Mouse (Mus musculus) heart, adult 18-20 months (tissue): ENCODE measurements at regions not wholly inside any gene's neighbourhood (a gene's known extent, or its start where the extent isn't known, plus 50 kb on each side); places are given as distances from the start of the nearest gene placed in this dataset.

ENCODE experiments used
- DNase-seq, 2 experiments: peaks; one replicate each; pipeline ENCODE4 v3.0.0; 2021 to 2022; ENCODE audit warnings: mixed read lengths in 1 of 2

- no peak for DNase-seq
Measured at GRCm38 (mm10) chr6:118330496-118330895, 88.8 kb downstream of the Bms1 start.

DNA sequence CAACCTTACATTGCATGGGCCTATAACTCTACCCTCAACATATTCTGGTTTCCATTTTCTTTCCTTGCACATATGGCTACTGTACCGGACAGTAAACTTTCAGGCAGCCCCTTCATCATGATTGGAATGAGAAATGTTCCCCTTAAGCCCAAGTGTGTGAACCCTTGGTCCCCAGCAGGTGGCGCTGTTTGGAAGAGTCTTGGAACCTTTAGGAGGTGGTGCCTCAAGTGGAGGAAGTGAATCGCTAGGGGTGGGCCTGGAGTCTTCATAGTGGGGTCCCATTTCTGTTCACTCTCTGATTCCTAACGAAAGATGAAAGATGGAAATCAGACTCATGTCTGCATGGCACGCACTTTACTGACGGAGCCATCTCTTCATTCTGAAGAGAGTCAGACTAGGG is 91.8 kb downstream of the Bms1 start:
- no peak for DNase-seq

GRCm38 (mm10) chr6:118325681-118326080 is 93.6 kb downstream of the Bms1 start:
- peak in 1 of 2 experiments; percentile 21 for DNase-seq

- peak; percentile 75 to 88 for DNase-seq
Measured at GRCm38 (mm10) chr6:118324559-118324958, 94.7 kb downstream of the Bms1 start.

- peak; percentile 46 to 80 for DNase-seq
Measured at GRCm38 (mm10) chr6:118323052-118323451, 96.2 kb downstream of the Bms1 start.

DNA sequence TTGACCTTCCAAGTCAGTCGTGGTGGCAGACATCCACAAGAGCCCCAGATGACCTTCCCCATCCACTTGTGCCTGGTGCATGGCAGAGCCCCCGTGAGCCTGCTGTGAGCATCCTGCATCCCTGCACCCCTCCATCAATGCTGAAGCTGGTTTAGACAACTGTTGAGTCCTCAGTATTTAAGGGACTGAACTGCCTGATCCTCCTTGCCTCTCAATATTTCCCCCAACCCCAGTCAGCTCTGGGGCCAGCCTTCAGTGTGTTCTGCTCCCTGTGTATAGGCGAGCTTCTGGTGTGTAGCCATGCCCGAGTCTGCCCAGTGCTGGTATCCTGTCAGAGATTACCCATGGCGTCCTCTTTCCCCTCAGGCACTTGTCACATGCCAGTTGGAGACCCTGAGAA is 96.6 kb downstream of the Bms1 start:
- DNase-seq: peak; percentile 4 to 15

DNA sequence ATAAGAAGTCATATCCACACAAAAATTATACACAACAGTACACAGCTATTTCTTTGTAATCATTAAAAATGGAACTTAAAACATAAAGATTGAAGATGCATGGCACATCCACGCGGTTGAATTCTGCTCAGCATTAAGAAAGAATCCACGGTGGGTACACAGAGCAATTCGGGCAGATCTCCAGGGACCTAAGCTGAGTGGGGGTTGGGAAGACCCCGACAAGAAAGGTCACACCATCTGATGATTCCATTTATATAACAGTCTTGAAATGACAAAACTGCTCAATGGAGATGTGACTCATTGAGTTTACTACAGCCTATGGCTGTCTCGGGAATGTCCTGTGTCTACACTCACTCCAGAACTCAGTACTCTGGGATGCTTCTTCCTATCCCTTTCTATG is 97.2 kb downstream of the Bms1 start:
- no peak for DNase-seq

- DNase-seq: peak; percentile 15 to 50
Measured at GRCm38 (mm10) chr6:118320021-118320525, 99.2 kb downstream of the Bms1 start.

DNA sequence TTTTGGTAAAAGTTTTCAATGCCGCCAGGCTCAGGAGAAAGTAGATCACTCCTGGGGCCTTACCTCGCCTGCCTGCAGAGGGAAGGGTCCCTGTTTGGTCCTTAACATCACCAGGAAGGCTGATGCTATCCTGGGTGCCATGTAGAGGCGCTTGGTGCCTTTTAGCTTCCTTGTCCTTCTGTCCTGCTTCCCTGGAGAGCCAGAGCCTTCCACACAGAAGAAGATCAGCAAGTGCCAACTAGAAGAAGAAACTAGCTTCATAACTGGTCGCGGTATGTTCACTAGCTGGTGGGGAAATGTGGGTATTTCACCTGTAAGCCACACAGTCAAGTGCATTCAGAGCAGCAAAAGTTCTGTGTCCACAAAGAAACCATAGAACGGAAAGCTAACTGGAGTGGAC is 103.4 kb downstream of the Bms1 start:
- no peak for DNase-seq

DNA sequence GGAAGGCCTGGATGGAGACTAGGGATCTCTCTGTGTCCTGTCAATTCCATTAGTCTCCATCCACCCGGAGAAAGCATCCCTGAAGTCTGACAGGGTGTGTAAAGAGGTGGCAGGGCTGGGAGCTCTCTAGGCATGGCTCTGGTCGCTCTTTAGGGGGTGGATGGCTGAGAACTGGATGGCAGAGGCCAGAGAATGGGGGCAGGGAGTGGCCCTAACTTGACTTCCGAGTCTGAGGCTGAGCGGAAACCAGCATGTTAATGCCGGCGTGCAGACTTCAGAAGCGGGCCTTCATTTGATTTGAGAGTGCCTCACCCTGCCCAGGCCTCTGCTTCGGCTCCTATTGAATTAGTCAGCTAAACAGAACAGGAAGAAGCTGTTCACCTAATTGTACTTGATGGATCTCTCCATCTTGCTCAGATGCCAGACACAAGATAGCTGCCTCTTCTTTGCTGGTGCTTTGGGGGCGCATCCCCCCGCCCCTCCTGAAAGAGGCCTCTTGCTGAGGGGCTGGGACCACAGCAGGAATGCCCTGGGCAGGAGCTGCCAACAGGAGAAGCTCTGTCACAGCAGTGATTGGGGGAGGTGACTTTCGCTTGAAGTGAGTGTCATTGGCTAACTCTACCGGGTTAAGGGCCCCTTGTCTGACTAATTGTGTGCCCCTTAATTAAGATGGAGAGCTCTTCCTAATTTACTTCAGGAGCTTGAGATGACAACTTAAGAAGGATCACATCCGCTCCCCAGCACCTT is 104.2 kb downstream of the Bms1 start:
- no peak for DNase-seq

- DNase-seq: no peak
Measured at GRCm38 (mm10) chr6:118311081-118311480, 108.2 kb downstream of the Bms1 start.

DNA sequence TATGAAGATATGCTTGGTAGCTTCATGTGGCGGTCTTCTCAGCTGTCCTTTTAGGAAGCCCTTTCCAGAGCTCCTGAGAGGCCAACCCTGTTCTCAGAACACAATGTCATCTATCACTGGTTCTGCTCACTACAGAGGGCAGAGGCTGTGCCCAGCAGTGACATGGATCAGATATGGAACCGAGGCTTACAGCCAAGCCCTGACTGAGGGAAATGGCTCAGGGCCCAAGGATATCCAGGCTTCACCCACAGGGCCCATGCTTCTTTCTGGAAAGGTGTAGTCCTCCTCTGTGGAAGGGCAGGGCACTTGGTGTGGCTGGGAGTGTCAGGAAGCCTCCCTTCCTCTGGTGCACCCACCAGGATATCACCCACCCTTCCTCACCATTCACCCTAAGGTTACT is 109.4 kb downstream of the Bms1 start:
- DNase-seq: peak; percentile 54 to 72

- DNase-seq: no peak
Measured at GRCm38 (mm10) chr6:118308586-118308985, 110.7 kb downstream of the Bms1 start.

- no peak for DNase-seq
Measured at GRCm38 (mm10) chr6:118307481-118307880, 110.0 kb upstream of the Ret start.

GRCm38 (mm10) chr6:118305209-118305608 is 107.7 kb upstream of the Ret start:
- DNase-seq: no peak

DNA sequence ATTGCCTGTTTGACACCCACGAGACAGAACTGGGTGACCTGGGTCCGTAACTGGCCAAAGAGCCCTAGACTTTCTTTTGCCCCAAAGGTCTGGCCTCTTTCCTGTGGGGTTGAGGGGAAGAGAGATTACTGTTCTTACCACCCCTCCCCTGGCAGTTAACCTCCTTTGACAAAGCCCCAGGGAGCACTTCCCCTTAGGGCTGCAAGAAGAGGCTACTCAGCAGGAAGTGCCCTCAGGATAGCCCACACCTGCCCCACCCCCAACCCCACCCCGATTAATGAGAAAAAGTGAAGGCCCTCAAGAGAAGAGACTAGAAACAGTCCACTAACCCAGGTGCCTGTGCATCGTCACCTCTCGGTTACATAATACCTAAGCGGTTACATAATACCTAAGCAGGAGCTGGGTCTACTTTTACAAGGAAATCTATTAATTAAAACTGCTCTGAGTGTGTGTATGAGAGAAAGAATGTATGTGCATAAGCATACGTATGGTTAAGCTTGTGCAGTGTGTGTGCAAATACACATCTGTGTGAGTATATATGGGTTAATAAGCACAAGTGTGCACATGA is 105.3 kb upstream of the Ret start:
- no peak for DNase-seq

DNA sequence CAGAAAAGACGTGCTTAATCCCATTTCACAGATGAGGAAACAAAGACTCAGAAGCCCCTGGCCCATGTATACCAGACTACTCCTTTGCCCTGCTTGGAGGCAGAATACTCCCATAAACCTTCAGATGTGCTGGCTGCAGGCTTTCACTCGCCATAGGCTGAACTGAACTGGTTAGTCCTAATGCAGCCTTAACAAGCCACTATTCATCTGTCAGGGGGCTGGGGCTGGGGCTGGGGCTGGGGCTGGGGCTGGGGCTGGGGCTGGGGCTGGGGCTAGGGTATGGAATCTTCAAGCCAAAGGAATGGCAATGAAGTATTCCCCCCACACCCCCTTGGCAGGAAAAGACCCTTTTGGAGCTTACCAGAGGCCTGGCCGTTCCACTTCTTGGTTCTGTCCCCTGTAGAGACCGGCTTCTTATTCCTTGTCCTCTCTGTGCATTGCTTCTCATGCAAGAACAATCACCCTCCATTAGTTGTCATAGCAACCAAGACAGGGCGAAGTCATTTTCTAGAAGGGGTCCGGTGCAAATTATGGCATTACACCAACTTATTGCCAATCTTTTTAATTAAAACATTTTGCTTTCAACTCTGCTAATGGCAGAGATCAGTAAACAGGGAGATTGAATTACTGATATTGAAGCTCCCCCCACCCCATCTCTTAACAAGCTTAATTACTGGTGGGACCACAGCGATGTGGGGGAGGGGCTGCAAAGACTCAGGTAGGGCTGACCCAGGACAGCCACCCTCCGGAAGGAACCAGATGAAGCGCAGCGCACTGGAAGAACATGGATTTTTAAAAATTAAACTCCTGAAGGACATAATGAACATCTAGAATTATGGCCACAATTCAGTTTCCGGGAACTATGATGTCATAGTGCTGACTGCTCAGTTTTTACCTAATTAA is 104.6 kb upstream of the Ret start:
- no peak for DNase-seq

DNA sequence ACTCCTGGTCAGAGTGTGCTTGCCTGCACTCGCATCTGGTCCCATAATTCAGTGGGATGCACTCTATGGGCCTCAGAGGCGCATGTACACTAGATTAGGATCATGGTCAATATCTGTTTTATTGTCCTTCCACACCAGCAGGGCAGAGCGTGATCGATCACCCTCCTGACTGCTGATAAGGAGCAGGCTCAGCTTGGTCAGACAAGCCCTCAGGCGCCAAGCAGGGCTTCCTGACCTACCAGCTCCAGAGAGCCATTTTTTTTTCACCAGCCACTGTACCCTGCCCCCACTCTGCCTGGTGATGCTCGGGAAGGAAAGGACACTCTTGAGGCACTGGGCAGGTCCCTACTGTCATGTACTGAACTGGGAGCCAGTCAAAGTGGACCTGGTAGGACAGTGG is 103.3 kb upstream of the Ret start:
- DNase-seq: no peak

- no peak for DNase-seq
Measured at GRCm38 (mm10) chr6:118297576-118297975, 100.1 kb upstream of the Ret start.

DNA sequence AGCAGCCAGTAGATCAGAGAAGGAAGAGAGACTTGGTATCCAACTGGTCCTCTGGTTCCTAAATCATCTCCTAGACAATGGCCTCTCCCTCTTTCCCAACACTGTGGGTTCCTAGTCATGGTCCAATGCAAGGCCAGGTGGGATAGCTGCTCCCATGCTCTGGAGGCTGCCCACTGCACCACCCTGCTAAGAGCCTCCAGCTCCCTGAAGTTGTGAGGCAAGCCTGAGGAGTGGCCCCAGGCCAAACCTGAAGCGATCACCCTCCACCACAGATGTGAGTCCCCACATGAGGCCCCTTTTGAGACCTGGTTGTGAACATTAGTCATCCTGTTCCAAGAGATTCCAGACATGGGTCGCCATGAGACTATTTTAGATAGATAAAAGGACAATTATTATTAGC is 96.5 kb upstream of the Ret start:
- no peak for DNase-seq

DNA sequence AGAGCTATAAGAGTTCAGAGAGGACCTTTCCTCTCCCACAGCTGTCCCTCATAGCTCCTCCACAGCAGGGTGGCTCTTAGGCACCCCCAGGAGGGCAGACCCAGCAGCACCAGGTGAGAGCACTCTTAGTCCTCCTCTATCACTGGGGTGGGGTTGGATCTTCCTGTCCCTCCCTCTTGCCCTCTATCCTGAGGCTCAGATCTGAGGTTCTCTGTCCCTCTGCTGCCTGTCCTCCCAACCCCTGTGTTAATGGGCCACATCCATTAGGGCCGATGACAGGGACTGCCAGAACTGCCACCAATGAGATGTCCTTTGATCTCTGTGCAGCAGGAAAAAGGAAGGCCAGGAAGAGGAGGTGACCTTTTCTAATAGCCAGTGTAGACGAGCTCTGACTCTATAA is 95.4 kb upstream of the Ret start:
- no peak for DNase-seq

DNA sequence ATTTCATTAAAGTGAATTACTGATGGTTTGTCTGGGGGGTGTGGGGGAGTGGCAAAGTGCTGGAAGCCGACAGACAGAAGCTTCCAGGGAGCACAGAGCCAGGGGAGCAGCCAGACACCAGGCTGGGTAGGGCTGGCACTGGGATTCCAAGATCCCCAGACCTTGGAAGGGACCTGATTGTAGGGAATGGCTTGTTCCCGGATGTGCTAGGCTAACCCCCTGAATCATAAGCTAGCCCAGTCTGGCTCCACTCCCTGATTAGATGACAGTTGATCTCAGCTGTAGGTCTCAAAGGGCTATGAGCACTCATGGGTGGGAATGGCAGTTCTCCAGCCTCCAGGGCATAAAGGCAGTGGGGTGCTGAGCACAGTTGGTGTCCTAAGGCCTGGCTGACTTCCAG is 94.8 kb upstream of the Ret start:
- no peak for DNase-seq

GRCm38 (mm10) chr6:118291426-118291825 is 93.9 kb upstream of the Ret start:
- no peak for DNase-seq
